Mouse (Mus musculus): ENCODE measurements around the gene Msi2.

DNA sequence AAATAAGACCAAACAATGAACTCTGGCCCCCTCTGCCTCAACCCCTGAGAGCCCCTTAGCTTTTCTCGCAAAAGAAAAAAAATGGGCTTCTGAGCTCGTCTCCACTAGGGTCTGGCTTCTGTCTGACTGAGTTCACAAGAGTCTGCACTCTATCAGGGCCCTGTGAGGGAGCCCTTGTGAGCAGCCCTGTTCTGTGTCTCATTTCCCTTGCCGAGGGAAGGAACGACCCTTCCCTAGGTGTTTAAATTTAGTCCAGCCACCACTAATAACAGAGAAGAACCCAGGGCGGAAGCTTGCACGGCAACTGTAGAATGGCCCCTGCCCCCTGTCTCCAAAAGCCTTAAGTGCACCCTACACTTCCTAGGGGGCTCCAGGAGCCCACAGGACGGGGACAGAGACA lies 299.2 kb downstream of the Msi2 start:
- TF ChIP-seq CTCF (IDR thresholded peaks at IDR 0.05; ENCODE audit: low read depth), result no peak
- no peak for TF ChIP-seq EP300 (IDR thresholded peaks at IDR 0.05; ENCODE audit: low read depth)
